Mouse (Mus musculus) heart, postnatal 0 days (tissue): ENCODE measurements at regions not wholly inside any gene's neighbourhood (a gene's known extent, or its start where the extent isn't known, plus 50 kb on each side); places are given as distances from the start of the nearest gene placed in this dataset.

ENCODE experiments used
- CTCF ChIP-seq: IDR thresholded peaks from 2 replicates; pipeline ENCODE4 v1.5.1; 2016; ENCODE audit warnings: antibody characterized with exemption, control low read depth, low read depth
- EP300 ChIP-seq: IDR thresholded peaks from 2 replicates; pipeline ENCODE4 v1.6.1; 2016; ENCODE audit warnings: antibody characterized with exemption, low read depth

- TF ChIP-seq CTCF (no peak), EP300 (no peak)
Measured at GRCm38 (mm10) chr15:89676366-89676765, 84.6 kb upstream of the Rabl2 start.
